Mouse (Mus musculus) spleen, postnatal 36 days (tissue): ENCODE data around the gene Pltp.

ENCODE experiments used
- DNase-seq, 2 experiments: peaks; one replicate each; pipeline ENCODE4 v3.0.0; 2022; ENCODE audit warnings: low spot score in 2 of 2, mixed read lengths in 1 of 2

Gene Pltp

GRCm38 (mm10) chr2:164857101-164857821, at the start of gene Pltp:
Gene Pltp (minus strand): TSS chr2:164857711.
- DNase-seq = peak; percentile 43 to 44

GRCm38 (mm10) chr2:164906071-164906470, 48.6 kb upstream of the Pltp start:
- no peak for DNase-seq

- DNase-seq = no peak
Observed at GRCm38 (mm10) chr2:164903496-164903895, 46.0 kb upstream of the Pltp start.

- no peak for DNase-seq
Observed at GRCm38 (mm10) chr2:164901380-164901779, 43.9 kb upstream of the Pltp start.

GRCm38 (mm10) chr2:164899723-164900459, 42.4 kb upstream of the Pltp start:
- no peak for DNase-seq

DNA sequence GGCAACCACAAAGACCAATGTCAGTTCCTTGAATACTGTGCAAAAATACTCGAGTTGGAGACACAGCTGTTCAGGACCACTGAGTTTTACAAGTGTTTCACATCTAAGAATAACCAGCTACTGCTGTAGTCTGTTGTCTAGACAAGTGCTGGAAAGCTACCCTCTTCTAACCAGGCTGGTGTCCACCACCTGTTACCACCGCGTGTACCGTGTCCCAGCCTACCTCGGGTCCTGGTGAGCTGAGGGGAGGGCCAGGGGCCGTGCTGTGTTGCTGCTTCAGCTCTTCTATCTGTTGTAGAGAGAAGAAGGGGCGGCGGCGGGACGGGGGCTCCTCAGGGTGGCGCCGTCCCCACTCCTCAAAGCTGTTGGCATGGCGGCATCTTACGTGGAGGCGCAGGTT, 41.5 kb upstream of the Pltp start:
- no peak for DNase-seq

DNA sequence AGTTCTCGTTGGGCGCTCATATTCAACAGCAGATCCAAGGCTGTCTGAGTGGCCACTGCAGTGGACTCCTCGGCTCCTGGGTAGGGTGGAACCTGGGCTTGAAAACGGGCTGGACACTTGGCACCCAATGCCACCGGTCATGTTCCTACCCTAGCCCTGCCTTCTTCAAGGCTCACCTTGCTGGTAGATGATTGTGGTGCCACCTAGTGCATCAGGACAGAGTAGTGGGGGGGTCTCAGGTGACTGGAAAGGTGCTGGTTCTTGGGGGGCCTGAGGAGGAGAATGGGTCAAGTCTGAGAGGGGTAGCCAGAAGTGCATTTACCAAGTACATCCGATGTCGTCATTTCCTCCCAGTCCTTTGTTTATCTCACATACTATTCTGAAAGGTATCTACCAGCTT, 40.5 kb upstream of the Pltp start:
- DNase-seq = no peak

- DNase-seq = no peak
Observed at GRCm38 (mm10) chr2:164895885-164896284, 38.4 kb upstream of the Pltp start.

DNA sequence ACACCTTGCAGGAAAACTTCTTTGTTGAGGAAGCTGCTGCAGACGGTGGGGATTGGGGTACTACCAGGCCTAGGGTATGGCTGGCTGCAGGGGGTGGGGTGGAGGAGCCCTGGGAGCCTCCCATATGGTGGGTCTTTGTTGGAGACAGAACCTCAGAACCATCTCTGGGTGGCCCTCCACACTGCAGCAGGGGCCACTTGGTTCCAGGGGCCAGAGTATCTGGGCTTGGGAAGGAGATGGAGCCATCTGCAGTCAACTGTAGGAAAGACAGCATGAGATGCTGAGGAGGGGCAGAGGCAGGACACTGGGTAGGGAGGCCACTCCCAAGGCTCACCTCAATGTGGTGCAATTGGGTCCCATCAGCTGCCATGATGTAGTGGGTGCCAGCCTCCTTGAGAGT, 37.1 kb upstream of the Pltp start:
- no peak for DNase-seq

GRCm38 (mm10) chr2:164894048-164894447, 36.5 kb upstream of the Pltp start:
- no peak for DNase-seq

GRCm38 (mm10) chr2:164892696-164893216, 35.2 kb upstream of the Pltp start:
- DNase-seq = no peak

GRCm38 (mm10) chr2:164891908-164892695, 34.6 kb upstream of the Pltp start:
- DNase-seq = no peak

DNA sequence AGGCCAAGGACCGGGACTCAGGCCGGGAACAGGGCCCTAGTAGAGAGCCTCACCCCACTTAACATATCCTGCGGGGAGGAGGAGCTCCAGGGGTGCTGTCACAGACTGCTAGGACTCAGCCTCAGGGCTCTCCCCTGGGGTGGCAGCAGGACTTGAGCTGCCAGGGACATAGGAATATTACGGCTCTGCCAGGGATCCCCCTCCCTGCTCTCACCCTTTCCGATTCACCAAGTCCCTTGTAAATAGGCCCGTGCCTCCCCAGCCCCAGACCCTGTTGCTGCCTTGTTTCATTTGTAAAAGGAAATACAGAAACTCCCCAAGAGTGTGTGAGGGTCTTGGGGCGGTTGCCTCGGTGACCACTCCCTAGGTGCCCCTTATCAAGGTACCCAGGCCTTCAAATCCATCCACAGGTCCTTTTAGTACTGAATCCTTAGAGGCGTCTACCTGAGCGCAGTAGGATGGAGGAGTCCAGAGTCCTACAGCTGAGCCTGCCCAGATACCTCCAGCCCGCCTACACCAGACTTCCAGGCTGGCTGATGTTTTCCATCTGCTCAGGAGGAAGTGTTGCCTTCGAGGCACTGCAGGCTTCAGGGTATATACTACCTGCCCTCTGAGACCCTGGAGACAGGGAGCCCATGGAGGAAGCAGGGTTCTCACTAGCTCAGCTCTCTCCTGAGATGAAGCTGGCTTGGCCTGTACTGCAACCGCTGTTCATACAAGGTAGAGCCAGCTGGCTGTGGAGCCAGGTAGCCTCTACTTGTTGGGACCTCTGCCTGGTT, 33.7 kb upstream of the Pltp start:
- DNase-seq = no peak

- no peak for DNase-seq
Observed at GRCm38 (mm10) chr2:164890411-164891049, 33.0 kb upstream of the Pltp start.

DNA sequence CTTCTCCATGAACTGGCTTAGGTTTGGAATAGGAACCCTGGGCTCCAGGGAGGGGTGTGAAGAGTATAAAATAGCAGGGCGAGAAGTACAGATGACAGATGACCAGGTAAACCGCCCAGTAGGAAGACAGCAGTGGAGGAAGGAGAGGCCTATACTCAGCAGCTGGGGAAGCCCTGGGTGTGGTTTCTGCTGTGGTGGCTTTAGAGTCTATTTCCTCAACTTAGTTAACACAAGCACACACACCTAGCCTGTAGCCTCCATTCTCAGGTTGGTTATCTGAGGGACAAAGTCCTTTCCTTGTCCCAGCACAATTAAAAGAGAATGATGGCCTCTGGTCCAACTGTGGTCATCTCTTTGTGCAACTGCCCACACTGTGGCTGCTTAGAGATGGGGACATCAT, 32.4 kb upstream of the Pltp start:
- no peak for DNase-seq

GRCm38 (mm10) chr2:164888996-164889395, 31.5 kb upstream of the Pltp start:
- DNase-seq = no peak

DNA sequence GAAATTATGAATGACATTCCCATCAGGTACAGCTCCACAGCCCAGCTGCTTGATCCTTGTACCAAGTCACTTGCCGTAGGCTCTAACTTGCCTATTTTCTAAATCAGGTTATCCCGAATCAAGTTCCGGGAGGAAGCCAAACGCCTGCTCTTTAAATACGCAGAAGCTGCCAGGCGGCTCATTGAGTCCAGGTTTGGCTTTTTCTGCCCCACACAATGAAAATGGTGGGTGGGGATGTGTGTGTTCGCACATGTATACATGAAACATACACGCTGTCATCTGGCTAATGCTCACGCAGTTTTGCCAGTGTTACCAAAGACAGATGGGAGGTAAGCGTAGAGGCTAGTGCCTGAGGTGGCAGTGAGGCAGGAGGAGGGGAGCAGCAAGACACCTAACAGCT, 29.1 kb upstream of the Pltp start:
- no peak for DNase-seq

GRCm38 (mm10) chr2:164885788-164886187, 28.3 kb upstream of the Pltp start:
- no peak for DNase-seq

DNA sequence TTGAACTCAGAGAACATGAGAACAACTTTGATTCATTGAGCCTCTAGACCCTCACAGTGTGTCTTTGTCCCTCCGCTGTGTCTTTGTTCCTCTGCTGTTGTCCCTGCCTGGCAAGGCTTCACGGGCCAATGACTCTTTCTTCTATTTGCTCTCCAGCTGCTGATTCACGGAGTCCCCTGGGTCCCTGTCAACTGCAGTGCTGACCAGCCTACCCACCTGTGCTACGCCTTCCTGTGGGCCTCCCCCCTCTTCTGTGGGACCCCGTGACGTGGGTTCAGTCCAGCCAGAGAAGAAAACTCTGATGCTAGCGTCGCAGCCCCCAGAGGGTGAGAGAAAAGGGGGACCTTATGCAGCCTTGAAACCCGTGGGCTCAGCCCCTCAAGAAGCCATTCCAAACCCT, 25.1 kb upstream of the Pltp start:
- peak; percentile 72 to 77 for DNase-seq

DNA sequence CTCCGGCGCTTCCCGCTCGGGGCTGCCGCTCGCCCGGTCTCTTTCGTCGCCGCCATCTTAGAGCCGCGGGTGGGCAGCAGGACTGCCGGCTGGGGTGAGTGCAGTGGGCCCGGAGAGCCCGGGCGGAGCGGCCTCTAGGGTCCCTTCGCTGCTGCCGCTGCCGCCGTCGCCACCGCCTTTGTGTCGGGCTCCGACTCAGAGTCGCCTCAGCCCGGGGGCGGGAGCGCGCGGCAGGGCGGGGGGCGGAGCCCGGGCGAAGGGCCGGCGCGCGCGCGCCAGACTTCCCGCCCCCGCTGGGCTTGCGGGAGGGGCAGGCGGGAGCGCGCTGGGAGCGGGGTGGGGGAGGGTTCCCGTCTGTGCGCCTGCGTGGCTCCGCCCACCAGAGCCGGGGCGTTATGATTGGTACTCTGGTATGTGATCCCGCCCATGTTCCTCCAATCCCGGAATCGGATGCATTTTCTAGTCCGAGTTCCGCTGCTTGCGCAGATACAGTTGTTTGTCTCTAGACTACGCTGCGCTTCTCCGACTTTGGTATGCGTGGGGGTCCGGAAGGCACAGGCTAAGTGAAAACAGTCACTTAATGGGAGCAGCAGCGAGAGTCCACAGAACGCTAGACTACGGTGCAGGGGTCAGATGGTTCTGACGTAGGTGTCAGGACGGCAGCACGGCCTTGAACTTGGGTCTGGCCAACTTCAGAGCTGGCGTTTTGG, 22.2 kb upstream of the Pltp start:
- DNase-seq = peak; percentile 93 to 96
